Mouse (Mus musculus) left cerebral cortex, postnatal 25 days (tissue): ENCODE measurements around the gene Tmem40. TPM values are rescaled to one million over a fixed set of nuclear protein-coding genes. Genes with fewer than 3 reads are reported as not detected.
A peak's percentile ranks its signal among the peaks of the same experiment; 100 is the strongest.

ENCODE experiments used
- DNase-seq, 2 experiments: peaks; one replicate each; pipeline ENCODE4 v3.0.0; 2022; ENCODE audit warnings: low spot score in 2 of 2, mixed read lengths in 1 of 2
- intact Hi-C: fragments of 180-260 bp; cut with DNase I; formaldehyde crosslinking; loops from one replicate; pipeline ENCODE4 v1.15.1; 2025
- total RNA-seq, 2 experiments: library from RNA; stranded (reverse); gene quantifications; 2 replicates each; pipeline ENCODE4 v1.2.3; 2021

Tmem40 gene
- total RNA-seq, 2 experiments from 2014 or later, result 2.3 to 3.0 TPM

- peak in 1 of 2 experiments; percentile 14 for DNase-seq
- intact Hi-C loops, result no loop called here
Observed at GRCm38 (mm10) chr6:115717715-115718558, 44.3 kb downstream of the Tmem40 start.

GRCm38 (mm10) chr6:115717101-115717652, 45.0 kb downstream of the Tmem40 start:
- intact Hi-C loops, result no loop called here
- no peak for DNase-seq

DNA sequence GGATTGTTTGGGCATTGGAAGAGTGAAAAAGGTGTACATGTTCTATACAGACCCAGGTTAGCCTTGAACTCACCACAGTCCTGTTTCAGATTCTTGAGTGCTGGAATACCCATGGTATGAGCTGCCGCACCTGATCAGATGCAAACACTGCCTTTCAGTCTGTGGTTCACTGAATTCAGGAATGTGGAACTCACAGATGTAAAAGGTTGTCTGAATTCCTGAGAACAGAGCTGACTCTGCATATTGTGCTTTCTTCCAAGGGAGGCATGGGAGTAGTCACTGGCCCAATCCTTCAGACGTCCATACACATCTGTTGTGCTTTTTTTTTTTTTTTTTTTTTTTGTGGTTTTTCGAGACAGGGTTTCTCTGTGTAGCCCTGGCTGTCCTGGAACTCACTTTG, 50.9 kb downstream of the Tmem40 start:
- intact Hi-C loops, result no loop called here
- no peak for DNase-seq

DNA sequence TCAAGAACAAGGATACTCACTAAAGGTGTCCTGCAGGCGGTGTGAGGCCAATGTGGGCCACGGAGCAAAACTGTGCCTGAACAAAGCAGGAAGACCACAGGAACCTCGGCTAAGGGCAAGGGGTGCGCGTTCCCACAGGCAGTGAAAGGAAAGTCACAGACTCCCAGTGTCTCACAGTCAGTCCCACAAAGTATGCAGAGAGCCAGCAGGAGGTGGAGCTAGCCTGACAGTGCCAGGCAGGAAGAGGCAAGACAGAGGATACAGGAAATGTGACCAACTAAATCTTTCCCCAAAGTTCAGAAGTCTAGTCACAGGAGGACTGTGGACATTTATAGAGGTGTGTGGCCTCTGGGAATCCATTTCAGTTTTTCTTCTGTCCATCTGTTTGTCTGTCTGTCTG, 59.3 kb downstream of the Tmem40 start:
- intact Hi-C loops, result no loop called here
- DNase-seq, result no peak

- intact Hi-C loops, result no loop called here
- no peak for DNase-seq
Observed at GRCm38 (mm10) chr6:115701302-115701701, 60.9 kb downstream of the Tmem40 start.

DNA sequence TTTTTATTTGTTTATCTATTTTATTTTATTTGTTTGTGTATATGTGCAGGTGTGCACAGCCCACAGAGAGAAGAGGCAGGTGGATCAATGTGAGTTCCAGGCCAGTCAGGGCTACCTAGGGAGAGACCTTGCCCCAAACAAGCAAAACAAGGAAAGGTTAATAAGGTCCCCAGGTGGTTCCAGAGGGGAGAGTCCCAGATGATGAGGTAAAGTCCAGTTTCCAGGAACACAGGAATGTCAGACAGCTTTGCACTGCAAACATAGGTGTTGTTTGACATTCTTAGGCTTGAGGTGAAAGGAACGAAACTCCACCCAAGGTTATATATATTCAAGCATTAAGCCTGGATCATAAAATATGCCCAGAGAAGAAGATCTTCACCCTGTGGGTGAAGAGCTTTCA, 61.4 kb downstream of the Tmem40 start:
- DNase-seq, result no peak
- intact Hi-C loops, result no loop called here

- intact Hi-C loops, result no loop called here
- no peak for DNase-seq
Observed at GRCm38 (mm10) chr6:115698699-115699098, 63.5 kb downstream of the Tmem40 start.

GRCm38 (mm10) chr6:115697739-115698558, 64.3 kb downstream of the Tmem40 start:
- peak; percentile 17 to 22 for DNase-seq
- intact Hi-C loops, result no loop called here

DNA sequence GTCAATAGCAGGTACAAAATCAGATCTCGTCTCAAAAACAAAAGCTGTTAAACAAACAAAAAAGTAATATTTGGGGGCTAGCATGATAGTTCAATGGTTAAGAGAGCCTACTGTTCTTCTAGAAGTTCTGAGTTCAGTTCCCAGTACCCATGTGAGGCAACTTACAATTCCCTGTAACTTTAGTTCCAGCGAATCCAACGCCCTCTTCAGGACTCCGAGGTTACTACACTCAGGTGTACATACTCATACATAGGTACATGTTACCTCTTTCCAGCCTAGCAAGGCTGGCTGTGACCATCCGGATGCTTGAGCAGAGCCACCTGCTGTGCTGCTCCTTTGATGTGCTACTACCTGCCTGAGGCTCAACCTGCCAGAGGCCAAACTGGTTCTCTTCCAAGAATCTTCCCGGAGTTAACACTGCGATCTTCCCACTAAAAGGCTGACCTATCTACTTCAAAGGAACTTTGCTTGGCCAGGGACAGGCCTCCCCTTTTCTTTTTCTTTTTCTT, 65.4 kb downstream of the Tmem40 start:
- no peak for DNase-seq
- intact Hi-C loops, result no loop called here

DNA sequence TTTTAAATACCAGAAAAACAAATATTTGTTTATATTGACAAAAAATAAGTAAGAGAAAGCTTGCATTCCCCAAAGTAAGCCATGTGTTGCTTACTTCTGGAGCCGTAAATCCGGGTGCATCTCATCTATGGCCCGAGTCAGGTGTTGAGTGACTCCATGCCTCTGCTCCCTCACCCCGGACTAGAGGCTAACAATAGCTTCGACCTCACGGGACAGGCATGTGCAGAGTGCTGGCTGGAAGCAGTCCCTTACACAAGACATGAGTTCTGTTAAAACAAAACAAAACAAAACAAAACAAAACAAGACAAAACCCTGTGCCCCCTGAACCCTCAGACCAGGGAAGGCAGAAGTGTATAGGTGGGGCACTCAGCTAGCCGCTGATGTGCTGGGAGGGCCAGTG, 67.1 kb downstream of the Tmem40 start:
- intact Hi-C loops, result no loop called here
- no peak for DNase-seq

DNA sequence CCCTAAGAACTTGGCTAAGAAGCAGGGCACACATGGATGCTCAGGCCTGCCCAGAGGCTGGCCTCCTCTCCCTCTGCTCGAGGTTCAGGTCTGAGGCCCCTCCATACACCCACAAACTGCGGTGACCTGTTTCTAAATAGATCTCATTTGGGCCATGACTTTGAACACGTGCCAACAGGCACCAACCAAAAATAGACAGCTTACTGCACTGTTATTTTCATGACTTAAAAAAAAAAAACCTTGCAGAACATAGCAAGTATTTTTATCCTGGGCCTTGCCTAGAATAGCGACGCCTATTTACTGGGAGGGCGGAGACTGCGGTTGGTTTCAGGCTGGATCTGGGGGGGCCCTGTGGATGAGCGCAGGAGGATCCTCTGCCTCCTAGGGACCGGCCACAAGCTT, 67.8 kb downstream of the Tmem40 start:
- peak; percentile 25 to 74 for DNase-seq
- intact Hi-C loops, result no loop called here

GRCm38 (mm10) chr6:115692963-115693730, 69.1 kb downstream of the Tmem40 start:
- no peak for DNase-seq
- intact Hi-C loops, result no loop called here

- intact Hi-C loops, result no loop called here
- DNase-seq, result no peak
Observed at GRCm38 (mm10) chr6:115692163-115692950, 69.9 kb downstream of the Tmem40 start.

GRCm38 (mm10) chr6:115690105-115690504, 72.1 kb downstream of the Tmem40 start:
- DNase-seq, result no peak
- intact Hi-C loops, result no loop called here

DNA sequence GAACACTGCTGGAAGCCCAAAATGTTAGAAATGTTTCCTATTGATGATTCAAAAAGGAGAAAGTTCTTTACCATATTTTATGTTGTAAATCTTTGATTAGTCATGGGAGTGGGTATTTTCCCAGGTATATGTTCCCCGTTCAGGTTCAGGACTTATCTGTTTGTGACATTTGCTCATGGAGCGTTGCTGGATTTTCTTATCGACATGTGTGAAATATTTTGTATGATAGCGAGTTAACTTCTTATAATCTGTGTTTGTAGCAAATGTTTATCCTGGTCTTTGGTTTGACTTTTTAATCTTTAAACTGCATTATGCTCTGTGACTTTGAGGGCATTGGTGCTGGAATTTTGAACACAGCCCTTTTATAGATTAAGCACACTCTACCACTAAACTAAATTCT, 73.6 kb downstream of the Tmem40 start:
- no peak for DNase-seq
- intact Hi-C loops, result no loop called here

- intact Hi-C loops, result no loop called here
- no peak for DNase-seq
Observed at GRCm38 (mm10) chr6:115687753-115688152, 74.5 kb downstream of the Tmem40 start.

DNA sequence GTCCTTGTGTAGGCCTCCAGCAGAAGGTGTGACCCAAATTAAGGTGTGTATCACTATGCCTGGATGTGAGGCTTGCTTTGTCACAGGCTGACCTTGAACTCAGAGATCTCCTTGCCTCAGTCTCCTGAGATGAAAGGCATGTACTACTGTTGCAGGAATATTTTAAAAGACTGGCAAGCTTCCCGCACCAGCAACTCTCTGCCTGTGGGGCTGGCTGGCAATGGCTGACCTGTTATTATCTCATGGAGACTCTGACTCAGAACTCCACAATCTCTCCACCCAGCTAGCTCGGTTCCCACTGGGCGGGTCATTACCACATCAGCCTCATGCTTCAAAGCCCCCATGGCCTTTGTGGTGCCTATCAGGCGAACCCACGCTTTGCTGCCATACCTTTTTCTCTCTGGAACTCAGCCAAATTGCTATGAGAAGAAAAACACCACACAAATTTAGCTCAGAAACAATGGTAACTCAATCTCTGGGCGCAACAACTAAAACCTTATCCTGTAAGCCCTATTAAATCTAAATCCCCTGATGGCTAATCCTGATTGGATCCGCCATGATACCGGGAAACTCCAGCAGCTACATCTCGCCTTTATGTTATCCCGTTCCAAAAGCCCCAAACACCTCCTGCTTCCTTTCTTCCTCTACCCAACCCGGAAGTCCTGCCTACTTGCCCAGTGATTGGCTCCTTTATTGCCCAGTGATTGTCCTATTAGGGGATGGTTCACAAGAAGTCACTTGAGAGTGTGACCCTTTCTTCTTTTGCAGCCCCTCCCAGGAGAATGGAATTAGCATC, 77.2 kb downstream of the Tmem40 start:
- no peak for DNase-seq
- intact Hi-C loops, result no loop called here

DNA sequence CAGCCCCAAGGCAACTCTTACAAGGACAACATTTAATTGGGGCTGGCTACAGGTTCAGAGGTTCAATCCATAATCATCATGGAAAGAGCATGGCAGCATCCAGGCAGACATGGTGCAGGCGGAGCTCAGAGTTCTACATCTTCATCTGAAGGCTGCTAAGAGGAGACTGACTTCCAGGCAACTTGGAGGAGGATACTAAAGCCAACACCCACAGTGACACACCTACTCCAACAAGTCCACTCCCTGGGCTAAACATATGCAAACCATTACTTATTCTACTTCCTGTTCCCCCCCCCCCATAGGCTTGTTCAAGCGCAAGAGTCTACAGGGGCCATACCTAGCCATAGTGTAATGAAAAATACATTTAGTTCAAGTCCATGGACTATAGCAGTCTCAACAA, 77.9 kb downstream of the Tmem40 start:
- DNase-seq, result no peak
- intact Hi-C loops, result no loop called here
